Mouse (Mus musculus): Measurements from ENCODE around the gene Tdpoz1.
"Not testable (repeated sequence)": the region's sequence is repeated elsewhere in the genome, so short reads cannot be mapped to it uniquely, and the experiment has no call there.

- not testable (repeated sequence) for TF ChIP-seq CTCF (IDR thresholded peaks at IDR 0.05; ENCODE audit: extremely low read depth, insufficient read depth, insufficient read length, insufficient replicate concordance); POLR2A (IDR thresholded peaks at IDR 0.05; ENCODE audit: low read depth, low read length)
Observed at GRCm38 (mm10) chr3:93692970-93693369, 16.9 kb upstream of the Tdpoz1 start, which contains the start of gene Gm37596.

All from spleen, adult 2 months (tissue).